Comparison of ENCODE assay signal across 24 mouse cellular contexts in the genomic region with DNA sequence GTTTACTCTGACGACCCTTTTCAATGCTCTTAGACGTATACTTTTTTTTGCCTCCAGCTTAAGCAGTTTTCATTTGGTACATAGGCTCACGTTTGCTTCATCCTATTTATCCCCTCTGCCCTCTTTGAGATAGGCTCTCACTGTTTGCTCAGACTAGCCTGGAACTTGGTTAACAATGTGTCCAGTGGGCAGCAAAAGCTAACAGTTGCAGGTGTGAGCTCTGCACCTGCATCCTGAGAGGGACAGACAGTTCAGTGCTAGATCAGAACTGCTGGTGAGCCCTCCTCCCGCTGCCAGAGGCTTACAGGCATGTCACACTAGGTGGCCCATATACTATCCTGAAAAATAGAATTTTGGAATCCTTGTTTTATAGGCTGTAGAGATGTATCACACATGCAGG. TPM values are rescaled to one million over a fixed set of nuclear protein-coding genes. Genes with fewer than 3 reads are reported as not detected.
DNase-seq lines count a peak whose midpoint lies in the region; ATAC-seq and TF ChIP-seq lines count a peak whose summit lies in the region.
"Had no signal": no experiment of that assay in that cellular context is flagged by ENCODE, and none has a peak within 500 bp of the region (broad histone marks: within the 10 kb centered on the region; RNA-seq: fewer than 3 reads in every experiment).

No protein-coding gene starts in this region.

- H3K36me3 ChIP-seq in midbrain, embryonic 14.5 days (ENCODE audit: control insufficient read depth, insufficient read depth, low read length) = peaks cover 9% of the 10 kb centered on the region
- H3K36me3 ChIP-seq in midbrain, embryonic 15.5 days (replicated peaks) = 0 out of 2 replicates have a peak, but pooled peaks cover 3% of the 10 kb centered on the region
- peaks cover 17% of the 10 kb centered on the region for H3K36me3 ChIP-seq in thymus, adult 2 months (ENCODE audit: control insufficient read depth, insufficient read depth, low read length)

- peak overlapping the region; percentile 77 for H3K27ac ChIP-seq in layer of hippocampus, adult 2 months
- no peak overlapping the region for H3K27ac ChIP-seq in midbrain, embryonic 14.5 days (replicated peaks; ENCODE audit: low read depth, low read length)
- no peak overlapping the region for H3K27ac ChIP-seq in midbrain, embryonic 15.5 days
- H3K27ac ChIP-seq in thymus, adult 2 months (ENCODE audit: control insufficient read depth, insufficient read depth, low read length) = peak overlapping the region; percentile 44; the same call in 1 of the 2 replicates
- H3K27ac ChIP-seq in cerebellum, adult 2 months (ENCODE audit: insufficient read depth, low read length) = no peak overlapping the region
- H3K27ac ChIP-seq: embryonic facial prominence, embryonic 15.5 days; heart, embryonic 15.5 days; hindbrain, embryonic 13.5 days; limb, embryonic 15.5 days; liver, embryonic 15.5 days; stomach, postnatal 0 days had no signal

- no peak for TF ChIP-seq POLR2A in thymus, adult 2 months (IDR thresholded peaks at IDR 0.05; ENCODE audit: control insufficient read depth, extremely low read depth, insufficient read depth, low read length, poor library complexity)
- TF ChIP-seq POLR2A in cerebellum, adult 2 months (IDR thresholded peaks at IDR 0.05; ENCODE audit: borderline replicate concordance, insufficient read depth, low read length) = no peak

- no peaks in the 10 kb centered on the region for H3K9me3 ChIP-seq in midbrain, embryonic 14.5 days (ENCODE audit: control insufficient read depth, low read length)
- no peaks in the 10 kb centered on the region for H3K9me3 ChIP-seq in midbrain, embryonic 15.5 days
- H3K9me3 ChIP-seq: embryonic facial prominence, embryonic 15.5 days; heart, embryonic 15.5 days; hindbrain, embryonic 13.5 days; limb, embryonic 15.5 days; liver, embryonic 15.5 days had no signal

- H3K4me2 ChIP-seq in midbrain, embryonic 14.5 days (ENCODE audit: low read length) = peak overlapping the region; percentile 3; the same call in 1 of the 2 replicates
- H3K4me2 ChIP-seq in midbrain, embryonic 15.5 days = no peak overlapping the region
- H3K4me2 ChIP-seq: embryonic facial prominence, embryonic 15.5 days; heart, embryonic 15.5 days; hindbrain, embryonic 13.5 days; limb, embryonic 15.5 days; liver, embryonic 15.5 days had no signal

- H3K4me1 ChIP-seq in midbrain, embryonic 14.5 days (ENCODE audit: control insufficient read depth, insufficient read depth, low read length) = peaks cover 36% of the 10 kb centered on the region
- H3K4me1 ChIP-seq in midbrain, embryonic 15.5 days = peaks cover 48% of the 10 kb centered on the region
- peaks cover 26% of the 10 kb centered on the region for H3K4me1 ChIP-seq in thymus, adult 2 months (replicated peaks; ENCODE audit: control insufficient read depth, insufficient read depth, low read length)
- peaks cover 11% of the 10 kb centered on the region for H3K4me1 ChIP-seq in cerebellum, adult 2 months (ENCODE audit: control insufficient read depth, insufficient read depth, low read length)

- no peak overlapping the region for H3K4me3 ChIP-seq in layer of hippocampus, adult 2 months
- H3K4me3 ChIP-seq in midbrain, embryonic 14.5 days (replicated peaks; ENCODE audit: low read depth, low read length) = no peak overlapping the region
- no peak overlapping the region for H3K4me3 ChIP-seq in midbrain, embryonic 15.5 days
- H3K4me3 ChIP-seq in thymus, adult 2 months (ENCODE audit: control insufficient read depth, insufficient read depth, low read length) = no peak overlapping the region
- H3K4me3 ChIP-seq in cerebellum, adult 2 months (replicated peaks; ENCODE audit: insufficient read depth, low read depth, low read length) = no peak overlapping the region
- H3K4me3 ChIP-seq: embryonic facial prominence, embryonic 15.5 days; heart, embryonic 15.5 days; hindbrain, embryonic 13.5 days; left cerebral cortex, adult 2 months; limb, embryonic 15.5 days; liver, embryonic 15.5 days had no signal

- no peaks in the 10 kb centered on the region for H3K27me3 ChIP-seq in midbrain, embryonic 14.5 days (ENCODE audit: control insufficient read depth, insufficient read depth, low read length)
- H3K27me3 ChIP-seq in midbrain, embryonic 15.5 days (replicated peaks) = no peaks in the 10 kb centered on the region
- H3K27me3 ChIP-seq in thymus, adult 2 months (ENCODE audit: control insufficient read depth, insufficient read depth, low read length) = no peaks in the 10 kb centered on the region
- H3K27me3 ChIP-seq in cerebellum, adult 2 months (ENCODE audit: control insufficient read depth, insufficient read depth, low read length) = no peaks in the 10 kb centered on the region
- H3K27me3 ChIP-seq: embryonic facial prominence, embryonic 15.5 days; heart, embryonic 15.5 days; hindbrain, embryonic 13.5 days; limb, embryonic 15.5 days; liver, embryonic 15.5 days had no signal

- ATAC-seq in midbrain, embryonic 14.5 days (ENCODE audit: low FRiP score, low TSS enrichment) = no peak
- no peak for ATAC-seq in midbrain, embryonic 15.5 days (replicated peaks)
- ATAC-seq: forebrain, embryonic 16.5 days had no signal

- H3K9ac ChIP-seq in midbrain, embryonic 14.5 days (replicated peaks; ENCODE audit: low read length) = no peak overlapping the region
- H3K9ac ChIP-seq in midbrain, embryonic 15.5 days = no peak overlapping the region
- H3K9ac ChIP-seq: embryonic facial prominence, embryonic 15.5 days; heart, embryonic 15.5 days; hindbrain, embryonic 13.5 days; limb, embryonic 15.5 days; liver, embryonic 15.5 days had no signal

- 25% methylated on average over 4 of the region's 4 CpGs for WGBS in midbrain, embryonic 14.5 days
- WGBS in midbrain, embryonic 15.5 days = 24% methylated on average over 4 of the region's 4 CpGs
- 35% methylated on average over 4 of the region's 4 CpGs for WGBS in thymus, adult 2 months
- 51% methylated on average over 4 of the region's 4 CpGs for WGBS in cerebellum, adult 2 months

- TF ChIP-seq CTCF in layer of hippocampus, adult 2 months (conservative IDR thresholded peaks at IDR 0.05) = no peak
- no peak for TF ChIP-seq CTCF in thymus, adult 2 months (IDR thresholded peaks at IDR 0.05; ENCODE audit: borderline replicate concordance, control insufficient read depth, extremely low read depth, insufficient read depth, low read length, poor library complexity)
- no peak for TF ChIP-seq CTCF in cerebellum, adult 2 months (IDR thresholded peaks at IDR 0.05; ENCODE audit: borderline replicate concordance, insufficient read depth, low read depth, low read length)

- DNase-seq in layer of hippocampus, adult 2 months (ENCODE audit: low spot score in 2 of 2) = no peak
- no peak for DNase-seq in layer of hippocampus, adult 11-12 months (ENCODE audit: low spot score)
- DNase-seq in midbrain, embryonic 14.5 days = no peak
- DNase-seq in thymus, adult 2 months = peak; percentile 45
- peak; percentile 57 for DNase-seq in thymus, postnatal 4 days
- no peak for DNase-seq in cerebellum, adult 2 months
- DNase-seq: adrenal gland, postnatal 10 days; B cell, adult 2 months; cerebellum, adult 18-20 months; gastrocnemius, postnatal 10 days; heart, adult 18-20 months; heart, postnatal 36 days; kidney, adult 11 months; kidney, postnatal 4 days; lung, postnatal 4 days had no signal

RNA-seq across cellular contexts. Expression of a gene that starts 7.8 kb away (rescaled TPM):
- total RNA-seq in layer of hippocampus, adult 2 months (2021) = 10 to 100 TPM; 52.3 to 61.4 TPM
- 14.2 and 15.9 TPM in 2 replicates for polyA plus RNA-seq in midbrain, embryonic 14.5 days (2014; fragmentation: Nextera tagmentation; extraction: Ambion mirVana)
- polyA plus RNA-seq in midbrain, embryonic 15.5 days (2015; fragmentation: Nextera tagmentation; extraction: Ambion mirVana) = 7.7 and 9.0 TPM in 2 replicates
- polyA plus RNA-seq in thymus, adult 2 months (2012; rRNA removed) = 56.9 and 74.2 TPM in 2 replicates
- polyA plus RNA-seq in cerebellum, adult 2 months (2012; rRNA removed) = 46.4 and 47.9 TPM in 2 replicates

Comparison
In these comparisons a context has a peak if more than half of its experiments do, and no peak if none do; other contexts are left out.
1. DNase-seq: peak in thymus, adult 2 months (single experiment) and thymus, postnatal 4 days (single experiment); none in layer of hippocampus, adult 2 months (0 of 2), layer of hippocampus, adult 11-12 months (single experiment), midbrain, embryonic 14.5 days (single experiment) and cerebellum, adult 2 months (0 of 2).
2. H3K27ac ChIP-seq: peak in layer of hippocampus, adult 2 months (single experiment) and thymus, adult 2 months (single experiment); none in midbrain, embryonic 14.5 days (single experiment), midbrain, embryonic 15.5 days (single experiment) and cerebellum, adult 2 months (single experiment).